Mouse (Mus musculus) layer of hippocampus, adult 2 months (tissue): ENCODE measurements around the gene Snrpe. TPM values are rescaled to one million over a fixed set of nuclear protein-coding genes. Genes with fewer than 3 reads are reported as not detected.

Experiments
- DNase-seq, 2 experiments: peaks; one replicate each; pipeline ENCODE4 v3.0.0; 2022; ENCODE audit warnings: low spot score in 2 of 2
- H3K27ac ChIP-seq: fragments of 200-600 bp; 2 replicates; pipeline ENCODE4 v1.8.1; 2022
- H3K4me3 ChIP-seq: fragments of 200-600 bp; 2 replicates; pipeline ENCODE4 v1.8.1; 2022; ENCODE audit warnings: mild to moderate bottlenecking
- CTCF ChIP-seq: fragments of 200-600 bp; conservative IDR thresholded peaks from 2 replicates; pipeline ENCODE4 v1.8.1; 2022; ENCODE audit warnings: antibody characterized with exemption, mild to moderate bottlenecking, moderate library complexity
- total RNA-seq, 2 experiments: library from RNA; stranded (reverse); gene quantifications; 2 replicates each; pipeline ENCODE4 v1.2.3; 2021

The Snrpe gene
- total RNA-seq, 2 experiments from 2014 or later: 58.5 to 69.1 TPM

DNA sequence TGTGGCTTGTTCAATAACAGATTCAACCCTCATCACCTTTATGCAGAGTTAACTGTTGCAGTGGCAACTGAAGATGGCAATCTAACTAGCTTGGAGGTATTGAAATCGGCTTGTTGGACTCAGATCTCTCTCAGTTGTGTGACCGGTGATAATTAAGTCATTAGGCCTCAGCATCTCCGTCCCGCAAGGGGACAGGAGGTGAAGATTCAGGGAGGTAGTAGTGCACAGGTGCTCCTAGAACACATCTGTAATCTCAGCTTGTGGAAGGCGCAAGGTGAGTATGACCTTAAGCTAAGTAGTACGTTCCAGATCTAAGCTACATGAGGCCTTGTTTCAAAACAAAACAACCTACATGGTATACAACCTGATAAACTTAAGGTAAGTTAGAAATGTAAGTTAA lies 510 bp upstream of the Snrpe start:
- no peak for DNase-seq
- Histone ChIP-seq H3K27ac (peak overlapping the region; percentile 56; the same call in 1 of the 2 replicates), H3K4me3 (no peak overlapping the region)
- TF ChIP-seq CTCF: no peak

DNA sequence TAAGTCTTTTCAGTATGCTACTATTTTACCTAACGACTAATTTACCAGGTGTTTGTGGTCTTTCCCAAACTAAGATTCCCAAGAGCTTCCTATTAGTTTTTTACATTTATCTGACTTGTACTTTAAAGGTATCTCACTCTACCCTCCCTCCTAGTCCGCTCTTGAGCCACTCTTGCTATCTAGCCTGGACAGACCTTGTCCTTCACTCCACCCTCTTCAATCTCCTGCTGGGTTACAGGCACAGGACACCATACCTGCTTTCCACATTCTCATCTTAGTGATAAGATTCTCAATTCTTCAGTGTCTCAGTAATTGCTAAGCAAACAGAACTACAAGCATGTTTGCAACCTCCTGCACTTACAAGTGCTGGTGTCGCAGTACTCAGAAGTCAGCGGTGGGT lies 6.9 kb downstream of the Snrpe start:
- H3K4me3 ChIP-seq: no peak overlapping the region
- DNase-seq: no peak
- no peak overlapping the region for H3K27ac ChIP-seq
- no peak for TF ChIP-seq CTCF

DNA sequence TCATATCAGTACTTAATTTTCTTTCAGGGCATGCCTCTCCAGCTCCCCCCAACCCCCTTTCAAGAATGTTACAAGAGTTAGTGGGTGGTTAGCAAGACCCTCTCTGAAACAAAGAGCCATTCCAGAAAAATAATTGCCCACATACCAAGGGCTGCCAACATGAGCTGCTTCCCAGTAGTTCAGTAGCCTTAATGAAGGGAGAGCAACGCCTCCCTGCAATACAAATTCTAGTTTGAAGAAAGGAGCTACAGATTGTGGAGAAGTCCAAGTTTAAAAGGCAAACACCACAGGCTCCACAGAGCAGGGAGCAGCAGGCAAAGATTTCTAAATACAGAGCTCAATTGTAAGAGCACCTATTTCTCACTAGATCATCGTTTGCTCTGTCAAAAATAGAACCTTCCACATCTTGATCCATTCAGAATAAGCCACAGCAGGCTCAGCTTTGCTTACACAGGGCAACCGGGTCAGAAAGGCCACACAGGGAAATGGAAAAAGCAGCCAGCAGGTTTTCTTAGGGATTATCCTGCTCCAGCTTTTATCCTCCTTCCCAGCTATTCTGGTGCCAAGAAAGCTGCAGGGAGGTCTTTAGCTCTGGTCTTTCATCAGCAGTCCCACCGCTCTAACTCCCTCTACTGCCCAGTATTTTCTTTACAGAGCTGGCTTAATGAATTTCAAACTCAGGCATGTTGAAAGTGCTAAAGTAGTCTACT lies 13.6 kb downstream of the Snrpe start:
- peak; percentile 70 for TF ChIP-seq CTCF
- peak; percentile 16 to 29 for DNase-seq
- H3K4me3 ChIP-seq: no peak overlapping the region
- peak overlapping the region; percentile 65; the same call in 1 of the 2 replicates for H3K27ac ChIP-seq

DNA sequence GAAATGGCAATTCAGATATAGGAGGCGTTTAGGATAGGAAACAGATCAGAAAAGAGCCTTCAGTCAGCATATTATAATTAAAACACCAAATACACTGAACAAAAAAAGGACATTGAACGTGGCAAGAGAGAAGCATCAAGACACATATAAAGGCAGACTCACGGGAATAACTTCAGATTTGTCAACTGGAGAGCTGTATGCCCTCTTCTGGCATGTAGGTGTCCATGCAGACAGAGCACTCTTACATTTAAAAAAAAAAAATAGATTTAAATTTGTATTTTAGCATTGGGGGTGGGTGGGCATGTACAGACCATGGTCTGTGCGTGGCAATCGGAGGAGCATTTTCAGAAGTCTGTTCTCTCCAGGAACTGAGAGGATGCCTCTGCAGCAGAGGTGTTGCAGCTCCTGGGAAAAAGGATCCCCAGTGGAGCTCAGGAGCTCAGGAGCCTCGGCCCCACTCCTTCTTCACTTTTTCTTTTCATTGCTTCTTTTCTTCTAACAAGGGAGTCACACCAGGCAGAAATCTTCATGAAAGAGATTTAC lies 24.0 kb downstream of the Snrpe start:
- no peak overlapping the region for H3K27ac ChIP-seq
- H3K4me3 ChIP-seq: no peak overlapping the region
- DNase-seq: no peak
- peak; percentile 76 for TF ChIP-seq CTCF

DNA sequence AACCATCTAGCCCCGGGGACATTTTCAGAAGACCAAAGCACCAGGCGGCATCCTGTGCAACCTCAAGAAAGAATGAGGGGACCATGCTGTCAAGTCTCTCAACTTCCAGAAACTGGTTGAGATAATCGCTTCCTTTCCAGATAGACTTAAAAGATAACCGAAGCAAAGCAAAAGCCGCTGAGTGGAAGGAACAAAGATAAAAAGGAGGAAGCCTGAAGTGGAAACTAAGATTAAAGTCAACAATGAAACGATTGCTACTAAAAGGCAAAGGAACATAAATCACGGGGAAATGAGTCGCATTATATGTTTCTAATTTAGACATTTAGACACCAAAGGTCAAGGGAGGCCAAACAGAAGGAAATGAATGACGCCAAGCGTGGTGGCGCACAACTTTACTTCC lies 38.8 kb downstream of the Snrpe start:
- DNase-seq: no peak
- no peak for TF ChIP-seq CTCF
- Histone ChIP-seq H3K27ac (no peak overlapping the region), H3K4me3 (no peak overlapping the region)

Other genes with a start within 250 kb of the Snrpe start
- gene Etnk2, start 246.7 kb downstream of the Snrpe start, total RNA-seq: 1 to 10 TPM; 1.1 to 1.6 TPM
- 1 to 10 TPM; 6.3 to 9.4 TPM for gene Sox13, start 185.9 kb downstream of the Snrpe start, total RNA-seq
- 10 to 100 TPM in 1 of 2 experiments, 1 to 10 TPM in 1; 8.0 to 12.9 TPM for gene Zbed6, start 50.6 kb upstream of the Snrpe start, total RNA-seq
- 10 to 100 TPM; 23.9 to 28.0 TPM for gene Gm38394, start 51.0 kb upstream of the Snrpe start, total RNA-seq
- gene Lax1, start 79.8 kb upstream of the Snrpe start, total RNA-seq: under 1 TPM in 1 of 2 experiments, not detected in 1; 0.15 TPM
- gene Atp2b4, start 190.8 kb upstream of the Snrpe start, total RNA-seq: 10 to 100 TPM; 78.4 to 89.6 TPM